Mouse (Mus musculus) central nervous system, embryonic 18 days (tissue): ENCODE results near the gene Cox4i1. TPM values are rescaled to one million over a fixed set of nuclear protein-coding genes. Genes with fewer than 3 reads are reported as not detected.

ENCODE experiments used
- polyA plus RNA-seq: library from polyadenylated mRNA; depleted of rRNA; stranded (reverse); fragments of >200 nt; gene quantifications from 2 replicates; pipeline ENCODE4 v1.2.3, GENCODE M21; 2012; rRNA removed

Cox4i1 gene
- polyA plus RNA-seq: 1,263 and 1,364 TPM in 2 replicates

GRCm38 (mm10) chr8:120667561-120668373, at the start of gene Cox4i1, which contains the start of gene Gm27021:
Gene Cox4i1 (plus strand): TSS chr8:120668222.
Gene Gm27021 (minus strand): TSS chr8:120668079.

GRCm38 (mm10) chr8:120647532-120647931, 20.5 kb upstream of the Cox4i1 start, which contains the start of gene 1190005I06Rik:
Gene 1190005I06Rik (minus strand): TSS chr8:120647632.

GRCm38 (mm10) chr8:120668374-120668905, 418 bp downstream of the Cox4i1 start, which contains the start of gene Emc8:
Gene Emc8 (minus strand): TSS chr8:120668573.

Other genes with a start within 250 kb of the Cox4i1 start
- 13.7 and 15.6 TPM in 2 replicates for gene Gins2, start 78.9 kb upstream of the Cox4i1 start, polyA plus RNA-seq
- 15.0 and 15.2 TPM in 2 replicates for gene 1190005I06Rik, start 20.6 kb upstream of the Cox4i1 start, polyA plus RNA-seq
- 3.7 and 4.2 TPM in 2 replicates for gene Gm27021, start 143 bp upstream of the Cox4i1 start, polyA plus RNA-seq
- gene Emc8, start 351 bp downstream of the Cox4i1 start, polyA plus RNA-seq: 64.7 and 71.5 TPM in 2 replicates
- gene Irf8, start 68.1 kb downstream of the Cox4i1 start, polyA plus RNA-seq: 1.2 TPM in 2 replicates